Mouse (Mus musculus): ENCODE results near the gene Pls3.
A peak's percentile ranks its signal among the peaks of the same experiment; 100 is the strongest.
"Not testable (repeated sequence)": the region's sequence is repeated elsewhere in the genome, so short reads cannot be mapped to it uniquely, and the experiment has no call there.

Gene Pls3

DNA sequence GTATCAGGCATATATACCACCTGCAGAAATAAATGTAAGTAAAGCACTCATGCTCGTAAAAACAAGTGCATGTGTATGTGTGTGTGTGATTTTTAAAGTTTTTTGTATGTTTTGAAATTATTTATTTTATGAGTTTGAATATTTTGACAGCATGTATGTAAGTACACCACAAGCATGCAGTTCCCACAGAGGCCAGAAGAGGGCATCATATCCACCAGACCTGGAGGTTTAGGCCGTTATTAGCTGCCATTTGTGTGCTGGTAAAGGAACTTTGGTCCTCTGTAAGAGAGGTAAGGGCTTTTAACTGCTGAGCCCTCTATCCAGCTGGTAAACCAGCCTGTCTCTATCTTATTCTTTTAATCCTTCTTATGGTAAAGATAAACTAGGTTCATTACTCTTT lies 97.5 kb downstream of the Pls3 start:
- DNase-seq (ENCODE audit: low read depth, low spot score) = peak; percentile 29

- no peak for DNase-seq (ENCODE audit: low read depth, low spot score)
Observed at GRCm38 (mm10) chrX:75764794-75765328, 110.1 kb downstream of the Pls3 start.

GRCm38 (mm10) chrX:75764135-75764793 lies 110.7 kb downstream of the Pls3 start:
- DNase-seq (ENCODE audit: low read depth, low spot score) = no peak

- DNase-seq (ENCODE audit: low read depth, low spot score) = peak; percentile 43
Observed at GRCm38 (mm10) chrX:75759461-75759860, 115.5 kb downstream of the Pls3 start.

DNA sequence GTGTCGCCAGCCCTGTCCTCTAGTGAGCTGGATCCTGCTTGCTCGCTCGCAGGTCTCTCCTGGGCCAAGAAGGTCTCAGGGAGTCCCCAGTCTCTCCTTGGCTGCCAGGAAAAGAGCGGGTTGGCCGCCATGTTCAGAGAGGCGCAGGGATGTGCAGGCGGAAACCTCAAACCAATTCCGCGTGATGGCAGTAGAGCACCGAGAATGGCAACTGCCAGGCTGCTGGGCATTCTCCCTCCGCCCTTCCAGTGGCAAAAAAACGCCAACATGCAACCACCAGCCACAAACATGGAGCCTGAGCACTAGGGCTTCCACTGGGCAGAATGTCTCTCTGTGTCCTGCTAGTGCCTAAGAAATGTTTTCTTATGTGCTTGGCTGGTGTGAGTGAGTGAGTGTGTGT lies 115.9 kb downstream of the Pls3 start:
- peak; percentile 87 for DNase-seq (ENCODE audit: low read depth, low spot score)

GRCm38 (mm10) chrX:75757966-75758365 lies 117.0 kb downstream of the Pls3 start:
- not testable (repeated sequence) for DNase-seq (ENCODE audit: low read depth, low spot score)

- DNase-seq (ENCODE audit: low read depth, low spot score) = not testable (repeated sequence)
Observed at GRCm38 (mm10) chrX:75754531-75754930, 120.5 kb downstream of the Pls3 start.

GRCm38 (mm10) chrX:75750126-75750725 lies 124.8 kb downstream of the Pls3 start:
- not testable (repeated sequence) for DNase-seq (ENCODE audit: low read depth, low spot score)

GRCm38 (mm10) chrX:75749312-75749711 lies 125.7 kb downstream of the Pls3 start:
- peak; percentile 75 for DNase-seq (ENCODE audit: low read depth, low spot score)

DNA sequence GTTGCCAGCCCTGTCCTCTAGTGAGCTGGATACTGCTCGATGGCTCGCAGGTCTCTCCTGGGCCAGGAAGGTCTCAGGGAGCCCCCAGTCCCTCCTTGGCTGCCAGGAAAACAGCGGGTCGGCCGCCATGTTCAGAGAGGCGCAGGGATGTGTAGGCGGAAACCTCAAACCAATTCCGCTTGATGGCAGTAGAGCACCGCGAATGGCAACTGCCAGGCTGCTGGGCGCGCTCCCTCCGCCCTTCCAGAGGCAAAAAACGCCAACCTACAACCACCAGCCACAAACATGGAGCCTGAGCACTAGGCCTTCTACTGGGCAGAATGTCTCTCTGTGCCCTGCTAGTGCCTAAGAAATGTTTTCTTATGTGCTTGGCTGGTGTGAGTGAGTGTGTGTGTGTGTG lies 130.5 kb downstream of the Pls3 start:
- DNase-seq (ENCODE audit: low read depth, low spot score) = peak; percentile 72

DNA sequence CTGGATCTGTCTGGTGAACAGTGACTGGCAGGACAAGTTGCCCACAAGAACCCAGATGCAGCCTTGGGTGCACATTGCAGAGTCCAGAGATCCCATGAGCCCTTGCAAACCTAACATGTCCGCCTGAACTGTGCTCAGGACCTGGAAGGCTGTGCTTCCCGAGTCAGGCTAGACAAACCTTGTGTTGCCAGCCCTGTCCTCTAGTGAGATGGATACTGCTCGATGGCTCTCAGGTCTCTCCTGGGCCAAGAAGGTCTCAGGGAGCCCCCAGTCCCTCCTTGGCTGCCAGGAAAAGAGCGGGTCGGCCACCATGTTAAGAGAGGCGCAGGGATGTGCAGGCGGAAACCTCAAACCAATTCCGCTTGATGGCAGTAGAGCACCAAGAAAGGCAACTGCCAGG lies 135.5 kb downstream of the Pls3 start:
- not testable (repeated sequence) for DNase-seq (ENCODE audit: low read depth, low spot score)

Measured in A20 (cell line).